Mouse (Mus musculus) left cerebral cortex, postnatal 36 days (tissue): ENCODE results near the gene Nt5c3. TPM values are rescaled to one million over a fixed set of nuclear protein-coding genes. Genes with fewer than 3 reads are reported as not detected.
"Not testable (repeated sequence)": the region's sequence is repeated elsewhere in the genome, so short reads cannot be mapped to it uniquely, and the experiment has no call there.

Experiments used
- DNase-seq, 2 experiments: peaks; one replicate each; pipeline ENCODE4 v3.0.0; 2021 to 2022; ENCODE audit warnings: low spot score in 2 of 2, mixed read lengths in 1 of 2
- intact Hi-C: fragments of 180-260 bp; cut with DNase I; formaldehyde crosslinking; loops from one replicate; pipeline ENCODE4 v1.15.1; 2025
- total RNA-seq, 2 experiments: library from RNA; stranded (reverse); gene quantifications; 2 replicates each; pipeline ENCODE4 v1.2.3; 2021

The Nt5c3 gene
- total RNA-seq, 2 experiments from 2014 or later = 52.3 to 52.9 TPM

- no peak for DNase-seq
- intact Hi-C loops = loop anchor here (5.0 kb wide), 1 partner anchor 99 kb away; no protein-coding TSS in a partner anchor
Observed at GRCm38 (mm10) chr6:56906121-56906846, 17.4 kb downstream of the Nt5c3 start.

DNA sequence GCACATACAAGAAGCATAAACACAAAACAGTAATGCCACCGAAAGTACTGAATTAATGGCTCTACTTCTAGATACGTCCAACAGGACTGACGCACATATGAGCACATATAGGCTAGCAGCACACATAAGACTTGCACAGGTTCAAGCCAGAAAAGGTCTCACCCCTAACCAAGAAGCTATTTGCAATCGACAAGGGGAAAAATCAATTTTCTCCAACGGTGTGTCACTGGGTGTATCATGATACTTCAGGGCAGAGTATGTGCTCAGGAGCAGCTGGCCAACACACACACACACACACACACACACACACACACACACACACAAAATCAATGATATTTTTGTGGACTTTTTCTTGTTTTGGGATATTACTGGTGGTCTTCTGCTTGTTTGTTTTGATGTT is 18.2 kb downstream of the Nt5c3 start:
- intact Hi-C loops = loop anchor here (5.0 kb wide), 1 partner anchor 98 kb away; no protein-coding TSS in a partner anchor
- DNase-seq = no peak

GRCm38 (mm10) chr6:56904982-56905381 is 18.8 kb downstream of the Nt5c3 start:
- DNase-seq = no peak
- intact Hi-C loops = loop anchor here (5.0 kb wide), 1 partner anchor 98 kb away; no protein-coding TSS in a partner anchor

- DNase-seq = no peak
- intact Hi-C loops = no loop called here
Observed at GRCm38 (mm10) chr6:56904330-56904729, 19.4 kb downstream of the Nt5c3 start.

DNA sequence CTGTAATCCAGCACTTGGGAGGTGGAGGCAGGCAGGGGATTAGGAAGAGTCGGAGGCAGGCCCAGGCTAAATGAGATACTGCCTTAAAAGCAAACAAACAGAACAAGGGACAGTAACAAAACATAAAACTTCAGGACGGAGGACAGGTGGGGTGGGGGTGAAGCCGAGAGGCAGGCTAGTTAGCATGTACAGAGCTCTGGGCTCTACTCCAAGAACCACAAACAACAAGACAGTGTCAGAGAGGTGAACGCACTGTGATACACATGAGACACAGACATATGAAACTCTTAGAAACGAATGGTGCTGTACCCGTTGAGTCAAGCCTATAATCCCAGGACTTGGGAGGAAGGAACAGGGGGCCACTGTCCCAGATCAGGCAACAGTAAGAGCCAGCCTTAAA is 19.9 kb downstream of the Nt5c3 start:
- DNase-seq = no peak
- intact Hi-C loops = no loop called here

DNA sequence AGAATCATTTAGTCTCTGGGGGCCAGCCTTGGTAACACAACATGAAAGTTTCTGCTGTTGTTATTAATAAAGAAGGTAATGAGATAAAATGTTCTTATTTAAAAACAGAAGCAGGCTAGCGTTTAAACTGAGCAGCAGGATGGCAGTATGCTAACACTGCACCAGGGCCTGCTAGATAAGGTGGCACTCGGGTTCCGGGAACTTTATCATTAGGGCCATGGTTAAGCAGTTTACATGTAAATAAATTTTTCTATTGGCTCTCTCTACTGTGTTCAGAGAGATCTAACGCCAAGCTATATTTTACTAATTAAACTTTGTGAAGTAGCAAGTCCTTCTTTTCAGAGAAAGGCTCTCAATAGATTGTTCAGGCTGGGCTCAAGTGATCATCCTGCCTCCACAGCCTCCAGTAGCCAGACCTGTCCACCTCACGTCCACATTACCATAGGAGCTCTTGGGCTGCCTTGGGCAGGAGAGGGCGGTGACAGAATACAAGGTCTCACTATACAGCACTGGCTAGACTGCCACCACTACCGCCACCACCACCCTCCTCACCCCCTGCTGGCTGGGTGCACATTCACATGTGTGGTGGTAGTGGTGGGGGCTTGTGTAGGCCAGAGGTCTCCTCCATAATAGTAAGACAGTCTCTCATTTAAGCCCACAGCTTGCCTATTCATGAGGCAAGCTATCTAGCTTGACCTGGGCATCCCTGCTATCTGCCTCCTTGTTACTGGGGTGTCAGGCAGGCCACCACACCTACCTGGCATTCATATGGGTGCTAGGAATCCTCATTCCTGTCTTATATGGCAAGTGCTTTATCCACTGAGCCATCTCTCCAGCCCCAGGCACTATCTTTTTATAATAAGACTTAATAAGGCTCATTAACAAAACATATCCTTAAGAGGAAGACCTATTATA is 20.9 kb downstream of the Nt5c3 start:
- intact Hi-C loops = no loop called here
- no peak for DNase-seq

- intact Hi-C loops = no loop called here
- DNase-seq = peak; percentile 43 to 55
Observed at GRCm38 (mm10) chr6:56901824-56902386, 21.8 kb downstream of the Nt5c3 start.

- DNase-seq = no peak
- intact Hi-C loops = no loop called here
Observed at GRCm38 (mm10) chr6:56901336-56901735, 22.4 kb downstream of the Nt5c3 start.

DNA sequence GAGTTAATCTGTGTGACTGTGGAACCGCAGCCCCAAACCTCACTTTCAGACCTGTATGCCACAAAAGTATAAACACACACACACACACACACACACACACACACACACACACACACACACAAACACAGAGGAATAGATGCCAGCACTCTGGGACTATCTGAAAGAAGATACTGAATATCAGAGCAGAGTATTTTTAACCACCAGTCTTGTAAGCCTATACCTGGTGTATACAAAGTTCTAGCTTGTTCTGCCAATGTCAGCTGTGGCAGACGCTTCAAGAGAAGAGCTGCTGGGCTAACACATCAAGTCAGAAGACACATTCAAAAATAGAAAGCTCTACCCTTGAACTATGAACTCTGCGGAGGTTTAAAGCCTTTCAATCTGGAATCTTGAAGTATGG is 24.1 kb downstream of the Nt5c3 start:
- intact Hi-C loops = no loop called here
- no peak for DNase-seq

GRCm38 (mm10) chr6:56890762-56891161 is 33.0 kb downstream of the Nt5c3 start:
- no peak for DNase-seq
- intact Hi-C loops = no loop called here

DNA sequence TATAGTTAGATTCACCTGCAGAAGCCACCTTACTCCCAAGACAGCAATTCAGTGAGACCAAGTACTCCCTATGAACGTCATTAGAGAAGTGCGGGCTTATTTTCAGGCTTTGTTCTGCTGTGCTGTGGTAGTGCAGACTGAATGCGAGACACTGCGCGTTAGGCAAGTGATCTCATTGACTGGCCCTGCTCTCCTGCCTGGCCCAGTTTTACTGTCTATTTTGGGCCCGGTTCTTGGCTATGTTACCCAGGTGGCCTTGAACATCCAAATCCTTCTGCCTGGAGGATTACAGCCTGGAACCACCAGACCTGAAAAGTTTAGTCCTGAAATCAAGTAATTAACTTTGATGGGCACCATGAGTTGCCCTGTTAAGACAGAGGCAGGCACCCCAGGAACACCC is 35.2 kb downstream of the Nt5c3 start:
- DNase-seq = no peak
- intact Hi-C loops = no loop called here

DNA sequence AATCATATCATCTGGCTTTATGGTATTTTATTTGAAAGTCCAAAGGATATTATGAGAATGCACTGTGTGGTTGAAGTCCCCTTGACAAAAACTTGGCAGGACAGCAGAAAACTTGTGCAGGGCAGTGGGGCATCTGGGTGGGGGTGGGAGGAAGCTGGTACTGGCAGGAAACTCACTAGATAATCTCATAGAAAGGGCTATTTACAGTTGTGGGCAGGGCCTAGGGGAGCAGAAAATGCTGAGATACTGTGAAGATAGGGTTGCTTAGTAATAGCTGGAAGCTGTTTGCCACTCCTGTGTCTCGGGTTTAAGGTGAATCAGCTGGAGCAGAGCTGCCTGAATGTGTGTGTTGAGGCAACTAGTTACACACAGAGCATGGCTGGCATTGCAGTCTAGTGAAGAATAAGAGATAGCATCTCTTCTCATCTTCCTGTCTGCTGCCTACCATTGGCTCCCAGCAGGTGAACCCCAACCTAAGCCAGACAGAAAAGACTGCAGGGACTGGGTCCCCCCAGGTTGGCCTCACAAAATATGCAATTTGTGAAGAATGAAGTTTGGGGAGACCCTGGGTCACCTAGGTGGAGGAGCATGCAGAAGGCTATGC is 44.3 kb downstream of the Nt5c3 start:
- no peak for DNase-seq
- intact Hi-C loops = no loop called here

GRCm38 (mm10) chr6:56877985-56878384 is 45.7 kb downstream of the Nt5c3 start:
- no peak for DNase-seq
- intact Hi-C loops = no loop called here

DNA sequence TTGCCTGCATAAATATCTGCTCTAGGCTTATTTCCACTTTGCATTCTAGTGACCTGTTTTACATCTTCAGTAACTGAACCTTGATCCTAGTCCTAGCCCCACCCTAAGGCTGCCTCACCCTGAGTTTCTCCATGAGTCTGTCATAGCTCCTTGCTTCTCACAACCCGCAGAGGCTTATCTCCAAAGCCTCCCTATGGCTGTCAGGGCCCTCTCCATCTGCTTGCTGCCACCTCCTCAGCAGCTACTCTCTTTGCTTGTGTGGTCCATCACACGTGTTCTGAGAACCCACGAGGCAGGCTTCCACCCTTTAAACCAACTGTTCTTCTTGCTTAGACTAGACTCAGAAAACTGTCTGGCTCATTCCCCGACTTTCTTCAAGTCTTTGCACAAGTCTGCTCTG is 46.9 kb downstream of the Nt5c3 start:
- intact Hi-C loops = no loop called here

GRCm38 (mm10) chr6:56870027-56870426 is 53.7 kb downstream of the Nt5c3 start:
- no peak for DNase-seq
- intact Hi-C loops = no loop called here

More for the DNA sequence above, 46.9 kb downstream of the Nt5c3 start:
- DNase-seq = peak; percentile 32 to 35

- no peak for DNase-seq
- intact Hi-C loops = no loop called here
Observed at GRCm38 (mm10) chr6:56868565-56868964, 55.2 kb downstream of the Nt5c3 start.

DNA sequence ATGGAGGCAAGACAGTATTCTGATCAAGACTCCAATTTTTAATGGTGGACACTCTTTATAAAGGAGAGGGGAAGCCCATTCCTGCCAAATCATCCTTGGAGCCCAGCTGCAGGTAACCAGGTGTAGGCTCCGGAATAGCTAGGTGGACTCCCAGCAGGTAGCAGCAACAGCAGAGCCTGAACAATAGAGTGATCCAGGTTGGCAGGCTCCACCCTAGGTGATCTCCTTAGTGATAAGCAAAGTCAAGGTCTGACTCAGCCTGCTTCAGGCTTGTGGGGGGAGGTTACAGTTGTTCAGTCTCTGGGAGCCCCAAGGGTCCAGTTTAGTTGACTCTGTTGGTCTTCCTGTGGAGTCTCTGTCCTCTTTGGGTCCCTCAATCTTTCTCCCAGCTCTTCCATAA is 56.8 kb downstream of the Nt5c3 start:
- intact Hi-C loops, DNase-seq: not testable (repeated sequence)

GRCm38 (mm10) chr6:56860205-56860848 is 63.4 kb downstream of the Nt5c3 start:
- intact Hi-C loops = no loop called here
- no peak for DNase-seq

GRCm38 (mm10) chr6:56856748-56857147 is 67.0 kb downstream of the Nt5c3 start:
- intact Hi-C loops = no loop called here
- no peak for DNase-seq
